23 mouse cellular contexts compared by ENCODE assay signal in genomic region chr10:36317911-36318310, GRCm38 (mm10).
DNase-seq lines count a peak whose midpoint lies in the region; ATAC-seq and TF ChIP-seq lines count a peak whose summit lies in the region.
"Had no signal": no experiment of that assay in that cellular context is flagged by ENCODE, and none has a peak within 500 bp of the region (broad histone marks: within the 10 kb centered on the region; RNA-seq: fewer than 3 reads in every experiment).

No protein-coding gene starts in this region.

- no peak overlapping the region for H3K9ac ChIP-seq in CH12.LX (ENCODE audit: insufficient read depth, low read depth)
- H3K9ac ChIP-seq in neural tube, embryonic 15.5 days (replicated peaks), result no peak overlapping the region

- no peaks in the 10 kb centered on the region for H3K36me3 ChIP-seq in CH12.LX (replicated peaks in 1 of 2; ENCODE audit: control insufficient read depth in 1 of 2, insufficient read depth in 1 of 2, low read length in 1 of 2)
- no peaks in the 10 kb centered on the region for H3K36me3 ChIP-seq in neural tube, embryonic 15.5 days
- H3K36me3 ChIP-seq: G1E had no signal

- TF ChIP-seq CTCF in CH12.LX (conservative IDR thresholded peaks at IDR 0.05 in 1 of 2, IDR thresholded peaks at IDR 0.05 in 1 of 2; ENCODE audit: low read depth in 2 of 2, low read length in 2 of 2), result no peak

- dilution Hi-C loops in CH12.LX (cut with MboI; ENCODE audit: extremely low pct_ligation_motif_present, extremely low pct_unique_long_range_greater_than_20kb, low sequenced_read_pairs), result no loop called here

- H3K4me3 ChIP-seq in CH12.LX (replicated peaks in 1 of 3; ENCODE audit: low read depth in 2 of 3, low read length in 2 of 3, poor library complexity in 1 of 3), result no peak overlapping the region
- no peak overlapping the region for H3K4me3 ChIP-seq in neural tube, embryonic 15.5 days (replicated peaks)

- no peak for TF ChIP-seq RAD21 in CH12.LX (IDR thresholded peaks at IDR 0.05; ENCODE audit: low read depth, low read length)

- H3K9me3 ChIP-seq in CH12.LX (replicated peaks; ENCODE audit: low read length), result no peaks in the 10 kb centered on the region
- no peaks in the 10 kb centered on the region for H3K9me3 ChIP-seq in neural tube, embryonic 15.5 days (replicated peaks)

- in situ Hi-C loops in CH12.LX (cut with MboI; ENCODE audit: low pct_ligation_motif_present, low pct_unique_long_range_greater_than_20kb, low sequenced_read_pairs), result no loop called here

- DNase-seq in 3T3-L1 (ENCODE audit: low read depth, low spot score) (peak; percentile 2), 416B (ENCODE audit: low read depth) (peak; percentile 99), CH12.LX (ENCODE audit: extremely low read depth) (peak; percentile 44)
- DNase-seq in cerebellum, postnatal 4 days (ENCODE audit: low spot score in 2 of 2), result no peak
- no peak for DNase-seq in right cerebral cortex, postnatal 36 days (ENCODE audit: low spot score in 2 of 2)
- DNase-seq: adrenal gland, adult 2 months; adrenal gland, adult 8-10 months; adrenal gland, postnatal 10 days; adrenal gland, postnatal 14 days; adrenal gland, postnatal 25 days; adrenal gland, postnatal 36 days; B cell, adult 2 months; cerebellum, adult 11 months; cerebellum, adult 11-12 months; cerebellum, adult 18-20 months; cerebellum, adult 2 months; cerebellum, adult 8-10 months; cerebellum, adult 9-10 months had no signal

- H3K79me2 ChIP-seq in CH12.LX (replicated peaks; ENCODE audit: control insufficient read depth, extremely low read depth, insufficient read depth, poor library complexity, severe bottlenecking), result no peaks in the 10 kb centered on the region

- no peak for TF ChIP-seq POLR2A in CH12.LX (IDR thresholded peaks at IDR 0.05; ENCODE audit: low read depth, low read length)

- no peak overlapping the region for H3K4me2 ChIP-seq in CH12.LX (ENCODE audit: insufficient read depth, low read depth, poor library complexity, severe bottlenecking)
- no peak overlapping the region for H3K4me2 ChIP-seq in neural tube, embryonic 15.5 days

- peaks cover 0 to 8% of the 10 kb centered on the region in 2 experiments; a peak in 1 of 4 replicates for H3K4me1 ChIP-seq in CH12.LX (ENCODE audit: control insufficient read depth in 1 of 2, insufficient read depth in 2 of 2)
- H3K4me1 ChIP-seq in neural tube, embryonic 15.5 days, result no peaks in the 10 kb centered on the region

- no peak for ATAC-seq in neural tube, embryonic 15.5 days (ENCODE audit: low FRiP score)
- ATAC-seq: activated CD4-positive, CD25-positive, alpha-beta regulatory T cell, adult 4 months; CD4-positive, CD25-positive, alpha-beta regulatory T cell, adult 4 months; Patski had no signal

- 83% methylated on average over 3 of the region's 3 CpGs for WGBS in neural tube, embryonic 15.5 days

- no peaks in the 10 kb centered on the region for H3K27me3 ChIP-seq in CH12.LX (replicated peaks)
- H3K27me3 ChIP-seq in neural tube, embryonic 15.5 days (replicated peaks), result no peaks in the 10 kb centered on the region
- H3K27me3 ChIP-seq: Patski had no signal

- TF ChIP-seq EP300 in CH12.LX (IDR thresholded peaks at IDR 0.05; ENCODE audit: low read length), result no peak

- no peak overlapping the region for H3K27ac ChIP-seq in CH12.LX (ENCODE audit: insufficient read depth, low read depth)
- no peak overlapping the region for H3K27ac ChIP-seq in neural tube, embryonic 15.5 days (replicated peaks)

TF ChIP-seq in CH12.LX, 34 proteins besides CTCF, POLR2A, EP300 and RAD21:
- no peak for TF ChIP-seq USF1 (IDR thresholded peaks at IDR 0.05; ENCODE audit: low read depth, low read length)
- no peak for TF ChIP-seq TCF12 (IDR thresholded peaks at IDR 0.05; ENCODE audit: low read depth, low read length)
- no peak for TF ChIP-seq GABPA (IDR thresholded peaks at IDR 0.05; ENCODE audit: insufficient replicate concordance, low read depth, low read length)
- TF ChIP-seq SMC3 (IDR thresholded peaks at IDR 0.05; ENCODE audit: low read depth, low read length), result no peak
- TF ChIP-seq MAZ (IDR thresholded peaks at IDR 0.05; ENCODE audit: low read depth, low read length), result no peak
- TF ChIP-seq MEF2A (IDR thresholded peaks at IDR 0.05; ENCODE audit: borderline replicate concordance, low read depth, low read length), result no peak
- TF ChIP-seq NELFE (IDR thresholded peaks at IDR 0.05; ENCODE audit: low read depth, low read length), result no peak
- no peak for TF ChIP-seq ZKSCAN1 (IDR thresholded peaks at IDR 0.05; ENCODE audit: borderline replicate concordance, low read depth, low read length)
- TF ChIP-seq JUN (IDR thresholded peaks at IDR 0.05; ENCODE audit: insufficient read depth, low read depth, low read length), result no peak
- no peak for TF ChIP-seq SIN3A (IDR thresholded peaks at IDR 0.05; ENCODE audit: low read length)

Comparison
In these comparisons a context has a peak if more than half of its experiments do, and no peak if none do; other contexts are left out.
1. DNase-seq: peak in 3T3-L1 (single experiment), 416B (single experiment) and CH12.LX (single experiment); none in cerebellum, postnatal 4 days (0 of 2) and right cerebral cortex, postnatal 36 days (0 of 2).